Mouse (Mus musculus) left cerebral cortex, adult 2 months (tissue): ENCODE measurements around the gene Clcn5. TPM values are rescaled to one million over a fixed set of nuclear protein-coding genes. Genes with fewer than 3 reads are reported as not detected.

Experiments used
- DNase-seq, 2 experiments: peaks; one replicate each; pipeline ENCODE4 v3.0.0; 2021 to 2022; ENCODE audit warnings: low spot score in 2 of 2, mixed read lengths in 1 of 2; ENCODE audit errors: extremely low spot score in 1 of 2
- H3K27ac ChIP-seq: fragments of 200-600 bp; 2 replicates; pipeline ENCODE4 v1.8.1; 2022
- H3K4me3 ChIP-seq: fragments of 200-600 bp; 2 replicates; pipeline ENCODE4 v1.8.1; 2022
- CTCF ChIP-seq: fragments of 200-600 bp; IDR thresholded peaks from 2 replicates; pipeline ENCODE4 v1.8.1; 2022; ENCODE audit warnings: antibody characterized with exemption, mild to moderate bottlenecking, moderate library complexity
- intact Hi-C: fragments of 180-260 bp; cut with DNase I; formaldehyde crosslinking; loops from one replicate; pipeline ENCODE4 v1.15.1; 2025
- long read RNA-seq, 2 experiments: library from polyadenylated mRNA; stranded (forward); transcript quantifications; one replicate each; pipeline ENCODE4 v2.0.0; 2021; ENCODE audit warnings: borderline mapping rate in 2 of 2
- total RNA-seq, 2 experiments: library from RNA; stranded (reverse); gene quantifications; 2 replicates each; pipeline ENCODE4 v1.2.3; 2021

The Clcn5 gene
- 1 to 10 TPM; 8.8 to 9.7 TPM for total RNA-seq
- long read RNA-seq, experiment 1, full-length matches to known transcripts, result 4 of 6 reads
- long read RNA-seq, experiment 1, partial matches to known transcripts, result 0 of 6 reads
- long read RNA-seq, experiment 1, other reads (novel, unspliced or antisense), result 2 of 6 reads
- long read RNA-seq, experiment 2, full-length matches to known transcripts, result 2 of 4 reads
- long read RNA-seq, experiment 2, partial matches to known transcripts, result 1 of 4 reads
- long read RNA-seq, experiment 2, other reads (novel, unspliced or antisense), result 1 of 4 reads

GRCm38 (mm10) chrX:7319089-7319721, at the start of gene Clcn5:
Gene Clcn5, minus strand, starts transcription at chrX:7319358.
- intact Hi-C loops, result loop anchor here (10.0 kb wide), 1 partner anchor 316 kb away; the partner anchor contains the start of gene Syp
- Histone ChIP-seq H3K27ac (peak within 1 kb of the TSS; percentile 78), H3K4me3 (peak within 1 kb of the TSS; percentile 66)
- no peak for TF ChIP-seq CTCF
- peak; percentile 91 to 95 for DNase-seq

GRCm38 (mm10) chrX:7325455-7325854, 6.3 kb upstream of the Clcn5 start:
- Histone ChIP-seq H3K4me3 (no peak overlapping the region), H3K27ac (no peak overlapping the region)
- TF ChIP-seq CTCF, result peak; percentile 26
- DNase-seq, result no peak
- intact Hi-C loops, result loop anchor here (10.0 kb wide), 1 partner anchor 349 kb away; the partner anchor contains the start of gene Plp2

GRCm38 (mm10) chrX:7322288-7322687, 3.1 kb upstream of the Clcn5 start:
- peak; percentile 51 for TF ChIP-seq CTCF
- no peak overlapping the region for H3K27ac ChIP-seq
- peak; percentile 47 to 62 for DNase-seq
- intact Hi-C loops, result loop anchor here (1.0 to 10.0 kb wide), 5 partner anchors 55 to 353 kb away; partner anchors contain the start of genes Foxp3, Plp2 and Ppp1r3f
- H3K4me3 ChIP-seq, result no peak overlapping the region

GRCm38 (mm10) chrX:7320571-7320970, 1.4 kb upstream of the Clcn5 start:
- intact Hi-C loops, result loop anchor here (5.0 to 10.0 kb wide), 3 partner anchors 152 to 354 kb away; partner anchors contain the start of genes Foxp3, Plp2 and Ppp1r3f
- DNase-seq, result no peak
- TF ChIP-seq CTCF, result no peak
- no peak overlapping the region for H3K4me3 ChIP-seq
- H3K27ac ChIP-seq, result no peak overlapping the region

GRCm38 (mm10) chrX:7318551-7319025, 570 bp downstream of the Clcn5 start:
- Histone ChIP-seq H3K4me3 (peak overlapping the region; percentile 66), H3K27ac (peak overlapping the region; percentile 78)
- intact Hi-C loops, result loop anchor here (1.0 to 10.0 kb wide), 2 partner anchors 130 to 316 kb away; partner anchors contain the start of gene Syp
- no peak for TF ChIP-seq CTCF
- peak in 1 of 2 experiments; percentile 11 for DNase-seq

- Histone ChIP-seq H3K4me3 (no peak overlapping the region), H3K27ac (no peak overlapping the region)
- intact Hi-C loops, result loop anchor here (10.0 kb wide), 1 partner anchor 320 kb away; the partner anchor contains the start of gene Syp
- DNase-seq, result peak; percentile 23 to 41
- no peak for TF ChIP-seq CTCF
Measured at GRCm38 (mm10) chrX:7315115-7315514, 4.0 kb downstream of the Clcn5 start.

GRCm38 (mm10) chrX:7314645-7315044, 4.5 kb downstream of the Clcn5 start:
- Histone ChIP-seq H3K27ac (no peak overlapping the region), H3K4me3 (no peak overlapping the region)
- intact Hi-C loops, result loop anchor here (10.0 kb wide), 1 partner anchor 320 kb away; the partner anchor contains the start of gene Syp
- TF ChIP-seq CTCF, result no peak
- no peak for DNase-seq

- Histone ChIP-seq H3K27ac (no peak overlapping the region), H3K4me3 (no peak overlapping the region)
- no peak for DNase-seq
- TF ChIP-seq CTCF, result no peak
- intact Hi-C loops, result no loop called here
Measured at GRCm38 (mm10) chrX:7308242-7308641, 10.9 kb downstream of the Clcn5 start.

- intact Hi-C loops, result no loop called here
- no peak for TF ChIP-seq CTCF
- no peak overlapping the region for H3K4me3 ChIP-seq
- DNase-seq, result no peak
- H3K27ac ChIP-seq, result no peak overlapping the region
Measured at GRCm38 (mm10) chrX:7306861-7307260, 12.3 kb downstream of the Clcn5 start.

GRCm38 (mm10) chrX:7292981-7293380, 26.2 kb downstream of the Clcn5 start:
- no peak overlapping the region for H3K27ac ChIP-seq
- TF ChIP-seq CTCF, result no peak
- intact Hi-C loops, result no loop called here
- H3K4me3 ChIP-seq, result no peak overlapping the region
- DNase-seq, result no peak

- Histone ChIP-seq H3K27ac (no peak overlapping the region), H3K4me3 (no peak overlapping the region)
- TF ChIP-seq CTCF, result no peak
- DNase-seq, result no peak
- intact Hi-C loops, result no loop called here
Measured at GRCm38 (mm10) chrX:7292151-7292768, 26.9 kb downstream of the Clcn5 start.

- Histone ChIP-seq H3K27ac (no peak overlapping the region), H3K4me3 (no peak overlapping the region)
- no peak for DNase-seq
- TF ChIP-seq CTCF, result no peak
- intact Hi-C loops, result no loop called here
Measured at GRCm38 (mm10) chrX:7288976-7289375, 30.2 kb downstream of the Clcn5 start.
